Mouse (Mus musculus) brain, embryonic 14.5 days (tissue): ENCODE results near the gene Mnd1.

Experiments used
- CTCF ChIP-seq: fragments of 200-500 bp; IDR thresholded peaks from 2 replicates; pipeline ENCODE4 v1.5.1; 2012; ENCODE audit warnings: inconsistent platforms, mild to moderate bottlenecking, moderate library complexity, borderline replicate concordance; ENCODE audit not compliant: insufficient read depth, insufficient read length; ENCODE audit errors: extremely low read depth
- POLR2A ChIP-seq: fragments of 200-500 bp; IDR thresholded peaks from 2 replicates; pipeline ENCODE4 v1.6.1; 2012; ENCODE audit warnings: mild to moderate bottlenecking, inconsistent platforms, borderline replicate concordance; ENCODE audit not compliant: poor library complexity, insufficient read depth, insufficient read length, severe bottlenecking; ENCODE audit errors: extremely low read depth

- TF ChIP-seq CTCF (no peak), POLR2A (no peak)
Observed at GRCm38 (mm10) chr3:84038981-84039645, 116.5 kb downstream of the Mnd1 start.
